Comparison of ENCODE assay signal across 20 mouse cellular contexts in genomic region chr3:41425863-41426262, GRCm38 (mm10).
"Had no signal": no experiment of that assay in that cellular context is flagged by ENCODE, and none has a peak within 500 bp of the region (broad histone marks: within the 10 kb centered on the region; RNA-seq: fewer than 3 reads in every experiment).

No protein-coding gene starts in this region.

- H3K9ac ChIP-seq: liver, embryonic 15.5 days; lung, embryonic 14.5 days; midbrain, embryonic 12.5 days; neural tube, embryonic 13.5 days; neural tube, embryonic 15.5 days; stomach, embryonic 15.5 days had no signal

- H3K27ac ChIP-seq: liver, embryonic 15.5 days; midbrain, embryonic 12.5 days; neural tube, embryonic 13.5 days; neural tube, embryonic 15.5 days; stomach, embryonic 15.5 days; stomach, postnatal 0 days had no signal

- H3K27me3 ChIP-seq: liver, embryonic 15.5 days; midbrain, embryonic 12.5 days; neural tube, embryonic 13.5 days; neural tube, embryonic 15.5 days; stomach, embryonic 15.5 days had no signal

- H3K4me1 ChIP-seq: liver, embryonic 15.5 days had no signal

- H3K36me3 ChIP-seq: liver, embryonic 15.5 days; midbrain, embryonic 12.5 days; neural tube, embryonic 13.5 days; neural tube, embryonic 15.5 days; stomach, embryonic 15.5 days had no signal

- ATAC-seq: midbrain, embryonic 16.5 days had no signal

- H3K9me3 ChIP-seq: liver, embryonic 15.5 days; midbrain, embryonic 12.5 days; neural tube, embryonic 13.5 days; neural tube, embryonic 15.5 days; stomach, embryonic 15.5 days had no signal

- H3K4me3 ChIP-seq: liver, embryonic 15.5 days; midbrain, embryonic 12.5 days; myocyte; neural tube, embryonic 13.5 days; neural tube, embryonic 15.5 days; stomach, embryonic 15.5 days had no signal

- H3K4me2 ChIP-seq: liver, embryonic 15.5 days; lung, embryonic 14.5 days; midbrain, embryonic 12.5 days; neural tube, embryonic 13.5 days; neural tube, embryonic 15.5 days; stomach, embryonic 15.5 days had no signal

- DNase-seq: lung, adult 18-20 months; lung, embryonic 14.5 days; lung, postnatal 10 days; lung, postnatal 4 days; midbrain, embryonic 14.5 days; retina, postnatal 1 day; right cerebral cortex, adult 18-20 months; right cerebral cortex, postnatal 25 days; right cerebral cortex, postnatal 4 days; thymus, adult 2 months; thymus, postnatal 25 days; thymus, postnatal 4 days had no signal
